Mouse (Mus musculus) kidney, postnatal 0 days (tissue): ENCODE data around the gene Mcm7. TPM values are rescaled to one million over a fixed set of nuclear protein-coding genes. Genes with fewer than 3 reads are reported as not detected.

Experiments used
- ATAC-seq: fragments of 200-750 bp; cut with Nextera tagmentation; replicated peaks from 2 replicates; pipeline ENCODE4 v1.8.0; 2017; ENCODE audit warnings: low read depth, moderate number of reproducible peaks, moderate TSS enrichment, moderate library complexity; ENCODE audit not compliant: low FRiP score
- DNase-seq: peaks from one replicate; pipeline ENCODE4 v3.0.0-alpha.2; 2016; ENCODE audit warnings: low spot score
- H3K27ac ChIP-seq: fragments of 300-500 bp; sonication (generic); 2 replicates; pipeline ENCODE4 v1.5.1; 2014; ENCODE audit warnings: mild to moderate bottlenecking
- H3K27me3 ChIP-seq: fragments of 300-500 bp; sonication (generic); 2 replicates; pipeline ENCODE4 v1.6.1; 2014; ENCODE audit warnings: low read length, mixed read lengths; ENCODE audit not compliant: insufficient read depth
- H3K36me3 ChIP-seq: fragments of 300-500 bp; sonication (generic); 2 replicates; pipeline ENCODE4 v1.6.1; 2014; ENCODE audit warnings: low read length, mixed read lengths; ENCODE audit not compliant: insufficient read depth
- H3K4me1 ChIP-seq: fragments of 300-500 bp; sonication (generic); replicated peaks from 2 replicates; pipeline ENCODE4 v1.6.1; 2014; ENCODE audit warnings: antibody characterized with exemption, low read length, mixed read lengths; ENCODE audit not compliant: insufficient read depth
- H3K4me2 ChIP-seq: fragments of 300-500 bp; sonication (generic); 2 replicates; pipeline ENCODE4 v1.6.1; 2014; ENCODE audit warnings: mild to moderate bottlenecking, low read length, moderate library complexity, mixed read lengths
- H3K4me3 ChIP-seq: fragments of 300-500 bp; sonication (generic); replicated peaks from 2 replicates; pipeline ENCODE4 v1.5.1; 2014; ENCODE audit warnings: low read depth, low read length
- H3K9ac ChIP-seq: fragments of 300-500 bp; sonication (generic); 2 replicates; pipeline ENCODE4 v1.6.1; 2014; ENCODE audit warnings: low read depth, low read length
- H3K9me3 ChIP-seq: fragments of 300-500 bp; sonication (generic); replicated peaks from 2 replicates; pipeline ENCODE4 v1.6.1; 2016; ENCODE audit warnings: low read length, inconsistent platforms, mixed read lengths
- CTCF ChIP-seq: IDR thresholded peaks from 2 replicates; pipeline ENCODE4 v1.5.1; 2016; ENCODE audit warnings: antibody characterized with exemption, low read depth, mild to moderate bottlenecking, moderate library complexity
- WGBS: fragments of 180-500 bp; shearing (Covaris S2); extraction: QIAGEN DNeasy Blood & Tissue Kit; methylation state at CpG from one replicate; pipeline ENCODE4 v1.1.7; 2014; 5-methylcytosine and 5-hydroxymethylcytosine counted together
- polyA plus RNA-seq: library from polyadenylated mRNA; unstranded; fragments of >200 nt; fragmentation: Nextera tagmentation; extraction: Ambion mirVana; gene quantifications from 2 replicates; pipeline ENCODE4 v1.2.1, GENCODE M21; 2015

The Mcm7 gene
- polyA plus RNA-seq, 1 experiment from 2014 or later, result 119 TPM

DNA sequence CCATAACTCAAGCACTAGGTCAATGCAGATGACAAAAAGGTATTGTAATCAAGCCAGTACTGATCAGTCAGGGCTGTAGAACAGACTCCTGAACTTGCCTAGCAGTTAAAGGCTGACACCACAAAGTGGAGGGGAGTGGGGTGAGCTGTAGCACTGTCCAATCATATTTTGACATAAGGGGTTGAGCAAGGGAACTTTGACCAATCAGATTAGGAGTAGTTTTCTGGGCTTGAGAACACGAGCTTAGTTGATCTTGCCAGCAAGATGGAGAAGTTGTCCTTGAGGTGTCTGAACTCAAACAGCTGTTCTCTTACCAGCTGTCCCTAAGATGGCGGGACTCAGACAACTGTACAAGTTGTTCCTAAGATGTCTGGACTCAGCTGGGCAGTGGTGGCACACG, 995 bp upstream of the Mcm7 start:
- no peak for DNase-seq
- peaks cover 34% of the 10 kb centered on the region; the same call in 1 of the 2 replicates for H3K36me3 ChIP-seq
- WGBS, result 76% methylated on average over 3 of the region's 3 CpGs
- peaks cover 10% of the 10 kb centered on the region; the same call in 1 of the 2 replicates for H3K4me1 ChIP-seq
- no peak overlapping the region for H3K9ac ChIP-seq
- no peak for ATAC-seq
- H3K9me3 ChIP-seq, result no peaks in the 10 kb centered on the region
- no peaks in the 10 kb centered on the region for H3K27me3 ChIP-seq
- 0 out of 2 replicates have a peak overlapping the region, but pooled peaks have one; percentile 96 for H3K4me2 ChIP-seq
- no peak overlapping the region for H3K27ac ChIP-seq
- TF ChIP-seq CTCF, result no peak
- H3K4me3 ChIP-seq, result no peak overlapping the region

GRCm38 (mm10) chr5:138170936-138171561, 1.2 kb downstream of the Mcm7 start:
- Histone ChIP-seq H3K4me2 (peak overlapping the region; percentile 96), H3K4me1 (peaks cover 10% of the 10 kb centered on the region; the same call in 1 of the 2 replicates), H3K9me3 (no peaks in the 10 kb centered on the region), H3K4me3 (peak overlapping the region; percentile 62), H3K27ac (peak overlapping the region; percentile 87), H3K9ac (peak overlapping the region; percentile 71), H3K36me3 (peaks cover 36% of the 10 kb centered on the region), H3K27me3 (no peaks in the 10 kb centered on the region)
- TF ChIP-seq CTCF, result peak; percentile 44; the same call in 1 of the 2 replicates
- ATAC-seq (peak; percentile 89), DNase-seq (peak; percentile 98)
- WGBS, result under 1% methylated on average over 47 of the region's 47 CpGs

- Histone ChIP-seq H3K36me3 (peaks cover 57% of the 10 kb centered on the region), H3K27ac (no peak overlapping the region), H3K9me3 (no peaks in the 10 kb centered on the region), H3K27me3 (no peaks in the 10 kb centered on the region), H3K4me1 (peaks cover 6% of the 10 kb centered on the region), H3K4me3 (no peak overlapping the region), H3K4me2 (no peak overlapping the region), H3K9ac (no peak overlapping the region)
- no peak for ATAC-seq
- TF ChIP-seq CTCF, result no peak
- WGBS, result 68% methylated on average over 8 of the region's 8 CpGs
- no peak for DNase-seq
These were observed 6.6 kb downstream of the Mcm7 start for GRCm38 (mm10) chr5:138165594-138165993.

DNA sequence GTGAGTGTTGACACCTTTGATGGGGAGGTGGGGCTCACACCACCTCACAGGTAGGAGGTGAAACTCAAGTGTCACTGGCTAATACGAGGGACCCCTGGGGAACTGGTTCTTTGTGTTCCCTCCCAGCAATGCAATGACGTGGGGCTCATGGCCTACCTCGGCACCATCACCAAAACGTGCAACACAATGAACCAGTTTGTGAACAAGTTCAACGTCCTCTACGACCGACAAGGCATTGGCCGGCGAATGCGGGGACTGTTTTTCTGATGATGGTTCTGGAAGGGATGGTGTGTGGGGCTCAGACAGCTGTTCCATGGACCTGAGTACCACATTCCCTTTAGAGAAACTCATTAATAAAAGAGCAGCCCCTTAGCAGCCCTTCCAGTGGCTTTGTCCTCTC, 8.6 kb downstream of the Mcm7 start:
- Histone ChIP-seq H3K4me1 (no peaks in the 10 kb centered on the region; the same call in 1 of the 2 replicates), H3K4me3 (no peak overlapping the region), H3K9me3 (no peaks in the 10 kb centered on the region), H3K27me3 (no peaks in the 10 kb centered on the region), H3K9ac (no peak overlapping the region), H3K27ac (no peak overlapping the region), H3K4me2 (no peak overlapping the region), H3K36me3 (peaks cover 53% of the 10 kb centered on the region)
- no peak for DNase-seq
- WGBS, result 61% methylated on average over 10 of the region's 10 CpGs
- no peak for TF ChIP-seq CTCF
- ATAC-seq, result no peak

- Histone ChIP-seq H3K4me3 (no peak overlapping the region), H3K36me3 (peaks cover 48% of the 10 kb centered on the region), H3K9ac (no peak overlapping the region), H3K27me3 (no peaks in the 10 kb centered on the region), H3K4me2 (no peak overlapping the region), H3K27ac (no peak overlapping the region), H3K9me3 (no peaks in the 10 kb centered on the region), H3K4me1 (no peaks in the 10 kb centered on the region; the same call in 1 of the 2 replicates)
- no peak for TF ChIP-seq CTCF
- ATAC-seq (no peak), DNase-seq (no peak)
- WGBS, result 74% methylated on average over 6 of the region's 6 CpGs
These were observed 9.2 kb downstream of the Mcm7 start for GRCm38 (mm10) chr5:138163046-138163445.

DNA sequence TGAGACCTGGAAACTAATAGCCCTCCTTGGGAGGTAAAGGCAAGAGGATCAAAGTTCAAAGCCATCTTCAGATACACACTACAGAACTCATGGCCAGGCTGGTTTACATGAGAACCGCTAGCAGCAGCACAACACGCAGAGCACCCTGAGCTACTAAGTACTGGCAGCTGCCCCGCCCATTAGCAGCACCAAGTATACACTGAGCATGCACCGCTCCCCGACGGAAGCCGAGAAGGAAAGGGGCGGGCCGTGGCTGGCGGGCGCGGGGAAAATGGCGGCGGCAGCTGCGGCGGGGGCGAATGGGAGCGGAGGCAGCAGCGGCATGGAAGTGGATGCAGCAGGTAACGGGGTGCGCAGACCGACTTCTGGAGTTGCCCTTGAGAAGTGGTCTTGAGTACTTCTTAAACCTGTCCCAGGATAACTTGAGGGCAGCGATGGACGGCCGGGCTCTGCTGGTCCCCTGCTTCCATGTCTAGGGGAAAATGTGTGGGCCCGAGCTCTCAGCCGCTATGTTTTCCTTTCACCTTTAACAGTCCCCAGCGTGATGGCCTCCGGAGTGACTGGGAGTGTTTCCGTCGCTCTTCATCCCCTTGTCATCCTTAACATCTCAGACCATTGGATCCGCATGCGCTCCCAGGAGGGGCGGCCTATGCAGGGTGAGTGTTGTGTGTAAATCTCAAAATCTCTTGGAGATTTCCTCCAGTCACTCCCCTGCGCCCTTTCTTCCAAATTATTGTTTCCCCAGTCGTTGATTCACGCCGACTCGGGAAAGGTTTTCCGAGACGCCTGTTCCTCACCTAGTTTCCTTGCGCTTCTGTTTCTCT, 11.2 kb downstream of the Mcm7 start, which contains the start of gene Cops6:
Cops6 (plus strand) TSS at position 230 of the 824 bp plus-strand sequence.
- Histone ChIP-seq H3K27ac (peak within 1 kb of the TSS; percentile 70; the same call in 1 of the 2 replicates), H3K9ac (peak within 1 kb of the TSS; percentile 71), H3K4me2 (peak within 1 kb of the TSS; percentile 77), H3K36me3 (peaks cover 30% of the 10 kb centered on the region), H3K9me3 (no peaks in the 10 kb centered on the region), H3K27me3 (no peaks in the 10 kb centered on the region), H3K4me3 (peak within 1 kb of the TSS; percentile 62), H3K4me1 (no peaks in the 10 kb centered on the region; the same call in 1 of the 2 replicates)
- under 1% methylated on average over 42 of the region's 42 CpGs for WGBS
- DNase-seq, result peak; percentile 98
- TF ChIP-seq CTCF, result no peak
- peak; percentile 92 for ATAC-seq
